Mouse (Mus musculus): Measurements from ENCODE around the gene Socs2.
"Not testable (repeated sequence)": the region's sequence is repeated elsewhere in the genome, so short reads cannot be mapped to it uniquely, and the experiment has no call there.

The Socs2 gene

DNA sequence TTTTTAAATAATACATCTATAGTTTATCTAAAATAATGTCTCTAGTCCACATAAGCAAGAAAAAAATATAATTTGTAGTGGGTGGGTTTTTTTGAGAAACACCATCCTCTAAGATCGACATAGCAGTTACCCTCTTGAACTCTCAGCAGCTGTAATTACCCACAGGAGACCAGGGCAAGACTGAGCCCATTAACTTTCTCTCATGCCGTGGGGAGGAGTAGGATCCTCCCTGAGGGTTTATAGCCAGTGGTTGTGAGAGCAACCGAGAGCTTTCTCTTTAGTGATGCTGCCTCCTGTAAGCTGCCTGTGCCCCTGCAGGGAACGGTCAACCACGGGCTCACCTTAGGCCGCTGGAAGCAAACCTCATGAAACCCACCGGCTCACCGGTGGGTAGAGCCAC lies 24.9 kb downstream of the Socs2 start:
- no peak for DNase-seq (ENCODE audit: low spot score)

DNA sequence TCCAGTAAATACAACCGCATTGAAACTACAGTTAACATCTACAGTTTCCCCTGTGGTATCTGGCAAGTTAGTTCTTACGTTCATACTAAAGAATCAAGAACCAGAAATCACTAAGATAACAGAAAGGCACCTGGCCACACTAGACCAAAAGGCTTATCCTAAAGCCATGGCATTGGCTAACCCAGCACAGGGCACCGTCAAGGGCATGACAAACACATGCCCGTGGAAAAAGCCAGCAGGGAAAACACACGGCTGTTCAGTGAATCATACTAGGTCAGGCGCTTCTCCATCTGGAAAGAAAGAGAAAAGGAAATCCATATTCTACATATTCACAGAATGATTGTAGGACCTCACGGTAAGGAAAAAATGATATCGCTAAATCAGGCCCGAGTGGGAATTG lies 26.1 kb downstream of the Socs2 start:
- DNase-seq (ENCODE audit: low spot score): no peak

DNA sequence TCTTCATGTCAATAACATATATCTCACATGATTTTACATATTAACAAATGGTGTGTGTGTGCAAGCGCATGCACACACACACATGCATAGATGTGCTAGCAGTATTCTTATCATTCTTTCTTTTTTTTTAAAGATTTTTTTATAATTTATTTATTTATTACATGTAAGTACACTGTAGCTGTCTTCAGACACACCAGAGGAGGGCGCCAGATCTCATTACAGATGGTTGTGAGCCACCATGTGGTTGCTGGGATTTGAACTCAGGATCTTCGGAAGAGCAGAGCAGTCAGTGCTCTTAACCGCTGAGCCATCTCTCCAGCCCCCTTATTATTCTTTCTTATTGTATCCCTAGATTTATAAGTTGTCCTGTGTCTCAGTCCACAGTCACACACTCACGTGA lies 27.2 kb downstream of the Socs2 start:
- DNase-seq (ENCODE audit: low spot score): not testable (repeated sequence)

DNA sequence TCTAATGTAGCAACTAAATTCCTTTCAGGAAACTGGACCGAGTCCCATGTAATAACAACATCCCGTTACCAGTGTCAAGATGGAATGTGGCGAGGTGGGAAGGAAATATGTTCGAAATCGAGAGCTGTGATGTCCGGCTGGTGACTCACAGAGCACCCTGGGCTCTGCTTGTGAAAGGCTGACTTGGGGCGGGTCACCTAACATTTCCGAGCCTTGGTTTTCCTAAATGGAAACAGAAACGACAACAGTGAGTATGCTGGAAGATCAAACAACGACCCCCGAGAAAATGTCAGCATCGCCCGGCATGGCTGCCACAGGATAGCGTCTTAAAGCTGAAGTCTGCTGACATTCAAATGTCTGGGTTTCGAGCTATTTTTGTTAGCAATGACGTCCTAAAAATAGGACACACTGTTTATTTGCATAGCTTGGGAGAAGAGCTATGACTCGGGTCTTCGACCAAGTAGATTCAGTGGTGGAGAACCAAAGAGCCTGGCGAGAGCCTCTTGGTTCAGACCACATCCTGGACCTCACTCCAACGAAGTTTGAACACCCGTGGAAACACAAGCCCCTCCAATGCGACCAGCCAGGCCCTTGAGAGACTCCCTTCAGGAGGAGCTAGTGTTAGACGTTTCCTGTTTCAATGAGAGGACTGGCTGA lies 28.0 kb downstream of the Socs2 start:
- no peak for DNase-seq (ENCODE audit: low spot score)

DNA sequence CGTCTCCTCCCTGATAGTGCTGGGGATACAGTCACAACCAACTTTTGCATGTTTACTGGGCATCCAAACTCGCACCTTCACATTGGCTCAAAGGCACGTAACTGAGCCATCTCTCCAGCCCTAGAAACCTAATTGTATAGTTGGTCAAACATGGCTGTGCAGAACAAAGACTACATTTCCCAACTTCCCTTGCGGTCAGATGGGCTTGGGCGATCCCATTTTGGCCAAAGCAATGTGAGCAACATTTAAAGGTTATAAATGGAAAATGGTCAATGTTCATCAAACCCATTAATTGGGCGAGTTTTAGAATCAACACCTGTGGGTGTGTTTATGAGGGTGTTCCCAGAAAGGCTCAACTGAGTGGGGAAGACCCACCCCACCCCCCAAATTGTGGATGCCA lies 30.5 kb downstream of the Socs2 start:
- no peak for DNase-seq (ENCODE audit: low spot score)

DNA sequence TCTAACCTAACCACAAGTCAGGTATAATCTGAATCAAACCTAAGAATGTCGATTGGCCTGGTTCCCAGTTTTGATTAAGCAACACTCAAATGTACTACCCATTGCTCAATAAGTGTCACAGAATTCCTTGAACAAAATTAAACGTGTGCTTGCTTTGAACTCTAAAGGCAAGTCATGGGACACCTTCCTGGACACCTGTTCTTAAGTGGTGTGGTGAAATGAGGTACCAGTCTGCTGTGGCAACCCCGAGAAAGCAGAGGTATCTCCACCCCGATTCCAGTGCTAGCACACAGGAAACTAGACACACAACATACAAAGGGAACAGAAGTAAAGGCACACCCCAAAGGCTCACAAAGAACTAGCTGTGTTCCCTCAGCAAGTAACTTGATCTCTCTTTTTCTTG lies 31.2 kb downstream of the Socs2 start:
- no peak for DNase-seq (ENCODE audit: low spot score)

DNA sequence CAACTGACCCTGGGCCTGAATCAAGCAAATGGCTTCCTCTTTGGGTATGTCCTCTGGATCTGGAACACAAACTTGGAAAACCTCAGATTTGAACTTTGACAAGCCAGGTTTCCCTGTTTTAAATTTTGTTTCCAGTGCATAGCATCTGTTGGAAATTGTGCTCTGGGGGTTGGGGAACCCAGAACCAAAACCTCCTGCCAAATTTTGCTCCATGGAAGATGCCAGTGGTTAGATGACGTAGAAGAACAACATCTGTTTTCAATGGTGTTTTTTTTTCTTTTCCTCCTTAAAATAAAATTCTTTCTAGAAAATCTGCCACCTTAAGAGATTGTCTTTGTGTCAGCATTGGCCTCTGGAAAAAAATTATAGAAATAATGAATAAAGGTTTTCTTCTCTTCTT lies 31.9 kb downstream of the Socs2 start:
- no peak for DNase-seq (ENCODE audit: low spot score)

DNA sequence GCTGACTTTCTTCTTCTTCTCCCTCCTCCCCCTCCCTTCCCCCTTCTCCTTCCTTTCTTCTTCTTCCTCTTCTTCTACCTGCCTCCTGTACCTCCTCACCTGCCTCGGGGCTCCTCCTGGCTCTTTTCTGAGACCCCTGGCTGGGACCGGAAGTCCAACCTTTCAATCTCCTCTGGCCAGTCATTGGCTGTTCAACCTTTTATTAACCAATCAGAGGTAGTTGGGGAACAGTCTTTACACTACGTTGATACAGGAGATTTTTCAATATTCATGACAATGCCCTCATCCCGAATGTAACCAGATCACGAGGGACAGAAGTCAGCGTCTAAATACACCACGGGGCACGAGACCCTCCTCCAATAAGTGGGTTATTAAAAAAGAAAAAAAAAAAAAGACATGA lies 32.5 kb downstream of the Socs2 start:
- DNase-seq (ENCODE audit: low spot score): no peak

DNA sequence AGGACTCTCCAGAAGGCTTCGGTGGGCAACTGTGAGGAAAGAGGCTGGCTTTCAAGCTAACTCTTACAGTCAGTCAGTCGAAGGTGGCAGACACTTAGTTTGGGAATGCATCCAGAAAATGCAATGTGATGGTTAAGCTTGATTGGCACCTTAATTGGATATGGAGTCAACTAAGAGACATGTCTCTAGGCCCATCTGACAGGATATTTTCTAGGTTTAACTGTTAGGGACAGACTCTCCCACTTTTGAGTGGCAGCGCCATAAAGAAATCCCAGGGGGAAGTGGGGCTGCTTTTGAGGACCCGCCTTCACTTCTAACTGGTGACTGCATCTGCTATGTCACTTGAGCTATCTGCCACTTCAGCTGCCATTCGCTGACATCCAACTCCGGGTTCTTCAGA lies 43.6 kb downstream of the Socs2 start:
- DNase-seq (ENCODE audit: low spot score): no peak

DNA sequence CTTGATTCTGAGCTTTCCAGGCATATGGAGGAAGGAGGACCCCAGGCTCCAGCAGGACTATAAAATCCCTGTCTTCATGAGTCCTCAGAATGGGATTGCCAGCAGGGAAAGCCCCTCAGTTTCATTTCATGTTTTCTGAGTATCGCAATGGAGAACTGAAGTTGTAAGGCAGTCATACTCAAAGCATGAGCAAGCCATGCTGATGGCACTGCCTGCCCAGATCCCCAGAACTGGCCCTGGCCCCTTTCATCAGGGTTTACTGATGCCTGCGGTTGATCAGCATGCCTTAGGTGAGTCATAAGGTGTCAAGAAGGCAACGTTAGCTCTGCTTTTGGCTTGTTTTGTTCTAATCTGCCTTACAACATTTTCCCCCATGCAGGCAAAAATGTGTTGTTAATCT lies 45.0 kb downstream of the Socs2 start:
- DNase-seq (ENCODE audit: low spot score): no peak

DNA sequence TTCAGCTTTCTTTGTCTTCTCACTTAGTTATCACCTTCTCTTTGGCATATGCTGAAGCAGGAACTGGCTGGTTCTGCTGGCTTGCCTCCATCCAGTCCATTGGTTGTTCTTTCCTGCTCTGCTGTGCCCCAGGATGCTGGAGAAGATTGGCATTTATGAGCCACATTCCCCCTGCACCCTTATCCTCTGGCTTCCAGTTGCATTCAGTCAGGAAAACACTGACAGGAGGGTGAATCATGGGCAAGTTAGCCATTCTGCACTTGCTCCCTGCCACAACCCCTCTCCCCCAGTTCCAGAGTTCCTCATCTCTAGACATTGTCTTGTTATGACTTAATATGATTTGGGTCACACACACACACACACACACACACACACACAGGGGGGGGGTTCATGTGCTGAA lies 47.8 kb downstream of the Socs2 start:
- DNase-seq (ENCODE audit: low spot score): no peak

DNA sequence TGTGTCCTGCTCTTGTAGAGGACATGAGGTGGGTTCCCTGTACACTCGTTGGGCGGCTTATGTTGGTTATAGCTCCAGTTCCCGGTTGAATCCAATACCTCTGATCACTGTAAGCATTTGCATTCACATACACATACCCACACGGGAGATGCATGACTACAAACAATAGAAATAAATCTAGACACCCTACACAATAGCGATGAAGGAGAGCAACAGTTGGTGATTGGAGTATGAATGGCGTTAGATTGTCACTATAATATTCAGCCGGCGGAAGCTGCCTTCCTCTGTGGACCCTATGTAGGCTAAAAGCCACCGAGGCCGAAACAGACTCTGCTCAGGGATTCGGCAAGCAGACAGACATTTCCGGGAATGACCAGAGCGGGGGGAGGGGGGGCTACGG lies 48.8 kb downstream of the Socs2 start:
- DNase-seq (ENCODE audit: low spot score): no peak

DNA sequence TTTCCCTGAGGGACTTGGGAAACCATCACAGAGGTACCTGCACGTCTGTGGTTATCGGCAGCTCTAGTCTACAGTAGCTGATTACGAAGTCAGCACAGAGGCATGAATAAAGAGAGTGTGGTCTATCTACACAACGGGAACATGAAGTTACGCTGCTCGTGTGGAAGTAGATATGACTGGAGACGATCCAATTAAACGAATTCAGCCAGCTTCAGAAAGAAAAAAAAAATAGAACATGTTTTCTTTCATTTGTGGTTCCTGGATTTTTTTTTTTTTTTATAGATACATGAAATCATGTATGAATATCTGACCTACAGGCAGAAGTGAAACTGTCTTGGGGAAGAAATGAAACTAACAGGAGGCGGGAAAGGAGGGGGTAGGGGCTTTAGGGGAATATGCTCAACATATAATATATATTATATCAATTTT lies 49.3 kb downstream of the Socs2 start:
- no peak for DNase-seq (ENCODE audit: low spot score)

DNA sequence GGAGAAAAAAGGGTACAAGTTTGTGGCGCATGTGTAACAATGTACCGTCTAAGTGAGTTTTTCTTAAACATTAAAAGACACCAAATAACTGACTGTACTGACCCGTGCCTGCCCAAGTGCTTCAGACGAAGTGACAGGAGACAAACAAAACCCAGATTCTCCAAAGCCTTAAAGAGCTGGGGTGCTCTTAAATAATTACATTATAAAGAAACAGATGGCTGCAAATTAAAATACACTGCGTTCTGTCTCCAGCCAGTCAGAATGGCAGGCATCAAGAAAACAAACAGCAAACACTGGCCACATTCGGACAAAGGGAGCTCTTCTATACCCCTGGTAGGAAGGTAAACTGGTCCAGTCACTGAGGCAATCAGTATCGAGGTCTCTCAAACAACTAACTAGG lies 49.7 kb downstream of the Socs2 start:
- no peak for DNase-seq (ENCODE audit: low spot score)

DNA sequence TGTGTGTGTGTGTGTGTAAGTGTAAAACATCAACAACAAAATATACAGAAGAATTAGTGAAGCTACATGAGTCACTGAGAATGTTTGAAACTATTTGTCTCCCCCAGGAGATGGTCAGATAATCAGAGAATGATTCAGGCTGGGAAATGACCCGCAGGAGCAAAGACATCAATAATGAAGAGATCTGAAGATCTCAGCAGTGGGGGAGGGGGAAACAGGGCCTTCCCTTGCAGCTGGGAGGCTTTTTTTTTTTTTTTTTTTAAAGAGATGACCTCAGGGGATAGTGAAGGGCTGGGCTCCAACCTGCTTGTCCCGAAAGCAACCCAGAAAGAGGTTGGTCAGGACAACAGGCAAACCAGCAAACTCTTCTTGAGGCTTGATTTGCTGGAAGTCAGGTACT lies 54.7 kb downstream of the Socs2 start:
- DNase-seq (ENCODE audit: low spot score): no peak

DNA sequence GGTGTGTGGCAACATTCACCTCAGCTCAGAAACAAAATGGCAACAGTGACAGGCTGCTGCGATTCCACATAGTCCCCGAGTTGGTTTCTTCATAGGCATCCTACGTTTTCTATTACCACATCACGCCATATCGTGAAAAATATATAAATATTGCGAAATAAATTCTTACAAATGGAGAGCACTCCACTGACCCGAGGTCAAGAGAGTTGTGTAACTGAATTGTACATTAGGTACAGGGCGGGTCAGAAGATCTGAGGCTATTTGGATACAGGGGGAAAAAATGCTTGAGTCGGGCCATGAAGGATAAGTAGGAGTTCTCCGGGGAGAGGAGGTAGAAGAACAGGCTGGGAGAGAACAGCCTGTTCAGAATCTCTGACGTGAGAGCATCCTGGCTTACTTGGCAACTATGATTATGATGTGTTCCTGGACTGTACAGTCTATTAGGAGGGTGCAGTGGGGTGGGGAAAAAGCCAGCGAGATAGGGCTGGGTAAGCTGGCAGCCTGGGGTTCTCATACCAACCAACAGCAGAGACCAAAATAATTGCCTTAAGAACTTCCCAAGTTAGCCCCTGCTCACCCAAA lies 55.6 kb downstream of the Socs2 start:
- DNase-seq (ENCODE audit: low spot score): no peak

DNA sequence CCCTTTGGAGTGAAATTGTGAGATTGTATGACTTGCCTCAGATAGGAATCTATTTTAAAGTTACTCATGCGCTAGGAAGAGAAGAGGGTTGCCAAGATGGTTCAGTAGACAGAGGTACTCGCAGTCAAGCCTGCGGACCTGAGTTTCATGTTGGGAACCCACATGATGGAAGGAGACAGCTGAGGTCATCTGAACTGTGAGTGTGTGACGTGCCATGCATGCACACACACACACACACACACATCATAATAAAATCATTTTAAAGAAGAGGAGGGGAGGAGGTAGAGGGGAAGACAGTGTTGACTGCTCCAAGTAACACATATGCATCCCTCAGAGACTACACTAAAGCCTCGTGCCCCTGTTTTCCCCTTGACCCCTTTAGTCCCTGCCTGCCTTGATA lies 56.9 kb downstream of the Socs2 start:
- no peak for DNase-seq (ENCODE audit: low spot score)

DNA sequence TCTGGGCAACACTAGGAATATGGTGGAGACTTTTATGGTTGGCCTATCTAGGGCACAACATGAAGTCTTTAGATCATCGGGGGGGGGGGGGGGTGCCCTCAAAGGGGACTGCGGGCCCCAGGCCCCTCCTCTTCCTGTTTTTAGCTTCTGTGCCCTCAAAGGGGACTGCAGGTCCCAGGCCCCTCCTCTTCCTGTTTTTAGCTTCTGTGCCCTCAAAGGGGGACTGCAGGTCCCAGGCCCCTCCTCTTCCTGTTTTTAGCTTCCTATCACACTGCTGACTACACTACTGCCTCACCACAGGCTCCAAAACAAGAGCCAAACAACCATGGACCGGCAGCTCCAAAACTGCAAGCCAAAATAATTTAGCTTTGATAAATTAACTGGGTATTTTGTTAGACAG lies 59.3 kb downstream of the Socs2 start:
- no peak for DNase-seq (ENCODE audit: low spot score)

DNA sequence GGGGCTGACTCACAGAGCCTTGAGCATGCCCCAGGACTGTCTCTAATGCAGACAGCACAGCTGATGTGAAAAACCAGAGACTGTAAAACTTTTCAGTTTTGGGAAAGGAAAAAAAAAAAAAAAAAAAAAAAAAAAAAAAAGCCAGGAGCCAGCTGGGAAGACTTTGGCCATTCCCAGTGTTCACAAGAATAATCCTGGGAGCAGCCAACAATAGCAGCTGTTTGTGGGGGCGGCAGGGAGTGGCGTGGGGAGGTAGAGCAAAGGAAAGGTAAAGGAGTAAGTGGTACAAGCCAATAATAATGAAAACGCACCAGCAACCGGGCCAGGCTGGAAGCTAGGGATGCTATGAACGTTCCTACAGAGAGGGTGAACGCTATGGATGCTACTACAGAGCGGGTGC lies 60.3 kb downstream of the Socs2 start:
- DNase-seq (ENCODE audit: low spot score): no peak

DNA sequence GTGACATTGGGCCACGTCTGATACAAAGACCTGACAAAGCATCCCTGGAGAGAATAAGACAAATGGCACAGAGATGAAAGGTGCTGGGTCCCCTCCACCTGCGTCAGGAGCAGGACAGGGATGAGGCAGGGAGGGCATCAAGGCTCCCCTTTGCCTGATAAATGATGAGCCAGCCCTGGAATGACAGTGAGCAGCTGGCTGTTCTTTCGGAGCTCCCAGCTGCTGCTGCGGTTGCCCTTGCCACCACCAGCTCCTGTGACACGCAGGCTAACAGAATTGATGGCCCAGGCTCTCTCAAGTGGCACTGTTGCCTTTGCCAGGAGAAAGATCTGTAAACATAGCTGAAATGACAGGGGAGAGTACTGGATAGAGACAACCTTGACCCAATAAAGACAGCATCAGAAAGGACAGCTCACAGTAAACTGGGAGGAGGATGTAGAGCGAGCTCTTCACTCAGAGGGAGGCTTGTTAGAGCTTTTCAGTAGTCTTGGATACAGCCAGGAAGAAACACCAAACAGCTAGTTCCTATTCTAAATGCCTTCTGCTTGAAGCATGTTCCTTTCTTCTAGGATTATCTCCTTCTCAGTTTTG lies 61.2 kb downstream of the Socs2 start:
- no peak for DNase-seq (ENCODE audit: low spot score)

DNA sequence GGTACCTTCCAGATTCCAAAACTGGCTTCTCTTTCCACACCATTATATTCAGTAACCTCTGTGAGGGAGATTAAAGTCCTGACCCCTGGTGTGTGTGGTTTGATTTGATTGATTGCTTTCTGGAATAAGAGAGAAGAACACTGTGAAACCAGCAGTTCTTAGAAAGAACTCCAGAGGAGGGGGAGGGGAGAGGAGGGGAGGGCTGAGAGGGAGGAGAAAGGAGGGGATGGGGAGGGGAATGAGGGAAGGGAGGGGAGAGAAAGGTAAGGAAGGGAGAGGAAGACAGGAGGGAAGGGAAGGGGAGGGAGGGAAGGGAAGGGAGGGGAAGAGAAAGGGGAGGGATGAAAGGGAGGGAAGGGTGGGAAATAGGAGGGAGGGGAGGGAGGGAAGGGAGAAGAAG lies 62.3 kb downstream of the Socs2 start:
- no peak for DNase-seq (ENCODE audit: low spot score)

DNA sequence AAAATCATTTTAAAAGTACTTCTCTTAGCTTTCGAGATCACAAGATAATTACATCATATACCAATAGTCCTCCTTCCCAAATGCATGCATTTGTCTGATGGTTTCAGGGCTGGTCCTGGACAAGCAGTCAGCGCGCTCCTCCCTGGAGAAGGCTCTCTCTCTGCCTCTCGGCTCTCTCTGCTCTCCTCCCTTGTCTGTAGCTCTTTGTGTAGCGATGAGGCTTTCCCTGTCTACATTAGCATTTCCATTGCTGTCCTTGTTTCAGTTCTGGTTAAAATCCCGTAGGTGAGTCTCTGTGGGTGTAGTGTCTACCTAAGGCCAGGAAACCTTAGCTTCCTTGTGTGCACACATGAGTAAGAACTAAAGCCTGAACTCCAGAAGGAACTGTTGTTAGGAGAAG lies 62.9 kb downstream of the Socs2 start:
- no peak for DNase-seq (ENCODE audit: low spot score)

DNA sequence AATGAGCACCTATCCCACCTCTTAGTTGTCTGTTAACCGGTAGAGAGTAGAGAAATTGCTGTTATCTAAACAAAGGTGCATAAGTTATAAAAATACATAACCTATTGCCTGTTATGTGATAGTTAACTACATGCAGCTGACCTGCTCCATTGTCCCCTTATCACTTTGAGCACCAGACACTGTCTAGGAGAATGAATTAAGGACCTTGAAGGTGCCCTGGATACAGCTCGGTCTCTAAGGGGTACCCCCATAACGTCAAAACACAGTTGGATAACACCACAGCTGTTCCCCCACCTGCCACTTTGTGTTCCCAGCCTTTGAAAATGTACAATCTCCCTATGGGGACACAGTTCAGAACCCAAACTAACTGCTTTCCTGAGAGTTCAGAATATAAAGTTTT lies 68.5 kb downstream of the Socs2 start:
- no peak for DNase-seq (ENCODE audit: low spot score)

DNA sequence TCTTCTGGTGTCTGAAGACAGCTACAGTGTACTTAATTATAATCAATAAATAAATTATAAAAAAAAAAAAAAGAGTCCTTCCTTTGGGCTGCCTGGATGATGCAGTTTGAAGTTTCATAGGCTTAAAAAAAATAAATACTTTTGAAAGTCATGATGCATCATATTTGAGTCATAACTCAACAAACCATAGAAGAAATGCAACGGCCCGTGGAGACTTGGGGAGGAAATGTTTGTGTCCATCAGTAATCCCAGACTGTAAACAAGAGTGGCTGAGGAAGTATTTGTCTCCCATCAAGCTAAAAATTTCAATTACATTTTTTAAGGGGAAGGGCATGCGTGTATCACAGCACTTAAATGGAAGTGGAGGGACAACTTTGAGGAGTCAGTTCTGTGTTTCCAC lies 69.2 kb downstream of the Socs2 start:
- DNase-seq (ENCODE audit: low spot score): no peak
